Mouse (Mus musculus): Measurements from ENCODE around the gene Olfr1419. TPM values are rescaled to one million over a fixed set of nuclear protein-coding genes. Genes with fewer than 3 reads are reported as not detected.

Olfr1419 gene
- polyA plus RNA-seq (2012): not detected in 2 replicates

DNA sequence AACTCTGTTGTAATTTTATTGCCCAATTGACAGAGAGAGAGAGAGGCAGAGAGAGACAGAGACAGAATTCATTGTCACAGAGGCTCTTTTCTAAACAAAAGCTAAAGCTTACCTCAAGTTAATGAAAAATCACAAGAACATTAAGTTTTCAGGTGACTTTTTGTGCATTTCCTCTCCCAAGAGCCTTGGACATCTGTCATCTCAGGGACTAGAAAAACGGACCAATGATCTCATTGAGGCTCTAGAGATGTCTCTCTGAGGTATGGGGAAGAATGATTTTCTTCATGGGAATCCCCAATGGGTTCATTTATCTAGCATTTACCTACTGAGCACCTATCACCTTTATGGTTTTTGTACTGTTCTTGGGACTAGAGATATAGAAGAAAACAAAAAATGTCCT lies at the start of gene Olfr1419:
Gene Olfr1419, minus strand, starts transcription at position 101 of the 400 bp plus-strand sequence.

DNA sequence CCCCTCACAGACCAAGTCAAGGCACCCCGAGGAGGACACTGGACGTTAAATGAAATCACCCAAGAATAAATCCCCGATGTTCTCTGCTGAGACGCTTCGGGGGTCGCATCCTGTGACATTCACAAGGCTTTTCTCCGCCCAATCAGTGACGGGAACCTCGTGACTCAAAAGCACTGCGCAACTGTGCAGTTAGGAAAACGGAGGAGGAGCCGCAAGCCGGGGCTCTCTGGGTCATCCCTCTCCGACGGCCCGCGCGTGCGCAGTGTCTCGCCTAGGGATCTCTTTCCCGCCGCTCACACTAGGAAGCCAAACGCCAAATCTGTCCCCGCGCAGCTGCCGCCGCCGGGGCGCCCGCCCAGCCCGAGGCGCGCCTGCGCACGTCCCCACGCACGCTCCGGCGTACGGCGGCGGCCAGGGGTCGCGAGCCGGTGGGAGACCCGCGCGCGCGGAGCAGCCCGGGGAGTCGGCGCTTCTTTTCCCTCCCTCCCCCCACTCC lies 37.2 kb upstream of the Olfr1419 start, which contains the start of gene Patl1:
Gene Patl1, plus strand, starts transcription at position 363 of the 496 bp plus-strand sequence.

DNA sequence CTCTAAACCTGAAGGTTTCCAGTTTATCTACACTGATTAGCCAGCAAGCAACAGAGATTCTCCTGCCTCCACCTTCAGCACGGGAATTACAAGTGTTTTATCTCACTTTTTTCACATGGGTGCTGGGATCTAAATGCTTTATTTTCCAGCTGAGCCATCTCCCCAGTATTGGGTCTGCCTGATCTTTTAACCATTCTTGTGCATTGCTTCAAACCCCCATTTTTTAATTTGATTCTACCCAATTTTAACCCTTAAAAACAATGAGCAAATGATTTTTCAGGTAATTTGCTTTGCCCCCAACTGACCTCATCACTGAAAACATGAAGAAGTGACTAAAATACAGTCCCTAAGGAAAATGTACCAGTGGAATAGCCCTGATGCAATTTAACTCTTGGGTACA lies 11.4 kb upstream of the Olfr1419 start, which contains the start of gene Olfr1420:
Gene Olfr1420, plus strand, starts transcription at position 301 of the 400 bp plus-strand sequence.

GRCm38 (mm10) chr19:11860966-11861365 lies 13.9 kb downstream of the Olfr1419 start, which contains the start of gene Olfr1418:
TSS of gene Olfr1418 (minus strand) at chr19:11861066.

DNA sequence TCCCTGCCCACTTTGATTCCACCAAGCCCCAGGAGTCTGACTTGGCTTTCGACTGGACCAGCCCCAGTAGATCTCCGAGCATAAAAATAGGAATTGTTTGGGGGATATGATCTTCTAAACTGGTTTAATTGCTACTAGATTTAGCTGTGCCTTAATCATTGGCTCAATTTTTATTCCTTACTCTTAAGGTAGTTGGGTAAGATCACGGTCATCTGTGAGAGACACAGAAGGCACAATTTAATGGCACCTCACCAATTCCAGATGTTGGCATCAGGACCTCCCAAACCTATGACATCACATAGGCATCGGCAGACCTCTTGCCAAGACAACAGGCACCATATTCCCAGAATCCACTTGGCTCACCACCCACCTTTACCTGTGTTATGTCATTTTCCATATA lies 35.8 kb downstream of the Olfr1419 start, which contains the start of gene Olfr1417:
Gene Olfr1417, minus strand, starts transcription at position 101 of the 400 bp plus-strand sequence.

DNA sequence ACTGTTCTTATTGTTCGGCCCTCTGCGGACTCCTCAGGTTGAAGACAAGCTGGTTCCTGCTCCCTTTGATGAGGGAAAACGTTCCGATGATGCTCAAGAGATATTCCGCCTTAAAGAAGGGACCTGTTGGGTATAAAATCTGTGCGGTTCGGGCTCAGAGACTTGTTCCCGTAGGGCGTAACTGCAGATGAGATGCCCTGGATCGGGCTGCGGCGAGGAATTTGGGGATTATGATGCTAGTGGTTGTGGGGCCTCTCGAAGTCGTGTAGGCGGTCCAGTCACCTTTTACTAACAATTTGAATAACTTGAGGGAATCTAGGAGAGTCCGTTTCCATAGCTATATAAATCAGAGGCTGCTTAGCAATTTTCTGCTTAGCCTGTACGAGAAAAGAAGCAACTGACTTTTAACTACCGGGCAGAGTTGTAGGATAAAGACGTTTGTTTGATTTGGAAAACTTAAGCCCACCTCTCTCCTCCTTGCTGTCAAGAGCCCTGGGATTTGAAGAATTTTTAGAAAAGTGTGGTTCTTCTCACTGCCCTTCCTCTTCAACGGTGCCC lies 55.7 kb downstream of the Olfr1419 start, which contains the start of gene Stx3:
Gene Stx3, minus strand, starts transcription at position 261 of the 558 bp plus-strand sequence.

Other genes starting within 250 kb of the Olfr1419 start
- gene Ms4a3, start 234.3 kb downstream of the Olfr1419 start, polyA plus RNA-seq (2012): 26.2 and 44.0 TPM in 2 replicates
- not detected in 2 replicates for gene Oosp2, start 214.5 kb downstream of the Olfr1419 start, polyA plus RNA-seq (2012)
- 0.11 and 0.26 TPM in 2 replicates for gene Oosp1, start 184.0 kb downstream of the Olfr1419 start, polyA plus RNA-seq (2012)
- gene Oosp3, start 178.1 kb downstream of the Olfr1419 start, polyA plus RNA-seq (2012): not detected in 2 replicates
- not detected in 2 replicates for gene Gif, start 127.6 kb downstream of the Olfr1419 start, polyA plus RNA-seq (2012)
- 19.4 and 19.9 TPM in 2 replicates for gene Mrpl16, start 104.7 kb downstream of the Olfr1419 start, polyA plus RNA-seq (2012)
- 8.1 and 15.3 TPM in 2 replicates for gene Stx3, start 55.7 kb downstream of the Olfr1419 start, polyA plus RNA-seq (2012)
- gene Olfr1417, start 35.9 kb downstream of the Olfr1419 start, polyA plus RNA-seq (2012): not detected in 2 replicates
- gene Olfr1418, start 14.0 kb downstream of the Olfr1419 start, polyA plus RNA-seq (2012): not detected in 2 replicates
- not detected in 2 replicates for gene Olfr1420, start 11.5 kb upstream of the Olfr1419 start, polyA plus RNA-seq (2012)
- 11.8 and 12.1 TPM in 2 replicates for gene Patl1, start 37.3 kb upstream of the Olfr1419 start, polyA plus RNA-seq (2012)
- 11.0 and 11.2 TPM in 2 replicates for gene Osbp, start 90.8 kb upstream of the Olfr1419 start, polyA plus RNA-seq (2012)
- not detected in 2 replicates for gene Olfr1423, start 166.2 kb upstream of the Olfr1419 start, polyA plus RNA-seq (2012)
- not detected in 2 replicates for gene Olfr1424, start 187.6 kb upstream of the Olfr1419 start, polyA plus RNA-seq (2012)
- not detected in 2 replicates for gene Olfr1425, start 202.6 kb upstream of the Olfr1419 start, polyA plus RNA-seq (2012)
- gene Olfr1426, start 216.9 kb upstream of the Olfr1419 start, polyA plus RNA-seq (2012): not detected in 2 replicates
- 0.03 TPM in 1 of 2 replicates, not detected in the other for gene Olfr1427, start 228.2 kb upstream of the Olfr1419 start, polyA plus RNA-seq (2012)
- gene Olfr1428, start 240.8 kb upstream of the Olfr1419 start, polyA plus RNA-seq (2012): not detected in 2 replicates
- gene Olfr76, start 248.1 kb upstream of the Olfr1419 start, polyA plus RNA-seq (2012): not detected in 2 replicates